Mouse (Mus musculus): ENCODE results near the gene Slc16a9.

DNA sequence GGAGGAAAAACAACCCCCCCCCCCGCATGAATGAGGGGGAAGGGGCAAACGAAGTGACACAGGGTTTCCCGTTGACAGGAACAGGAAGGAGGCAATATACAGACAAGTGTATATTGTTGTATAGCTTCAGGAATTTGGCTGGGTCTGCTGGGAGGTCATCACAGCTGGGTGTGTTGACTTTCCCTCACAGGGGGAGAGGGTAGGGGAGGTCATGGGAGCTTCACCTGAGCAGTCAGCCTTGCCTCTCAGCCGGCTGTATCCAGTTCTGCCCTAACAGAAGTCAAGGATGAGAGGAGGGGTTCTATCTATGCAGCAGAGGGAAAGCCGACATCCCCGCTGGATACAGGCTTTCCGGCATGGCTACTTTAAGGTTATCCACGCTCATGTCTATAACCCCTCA lies 49.2 kb downstream of the Slc16a9 start:
- TF ChIP-seq POLR2A (IDR thresholded peaks at IDR 0.05; ENCODE audit: borderline replicate concordance, insufficient read depth, low read length) (no peak), CTCF (IDR thresholded peaks at IDR 0.05; ENCODE audit: borderline replicate concordance, insufficient read depth, low read depth, low read length) (no peak)
